Mouse (Mus musculus): ENCODE results near the gene Myo6. TPM values are rescaled to one million over a fixed set of nuclear protein-coding genes. Genes with fewer than 3 reads are reported as not detected.

Gene Myo6
- polyA plus RNA-seq, 1 experiment: 36.8 TPM

DNA sequence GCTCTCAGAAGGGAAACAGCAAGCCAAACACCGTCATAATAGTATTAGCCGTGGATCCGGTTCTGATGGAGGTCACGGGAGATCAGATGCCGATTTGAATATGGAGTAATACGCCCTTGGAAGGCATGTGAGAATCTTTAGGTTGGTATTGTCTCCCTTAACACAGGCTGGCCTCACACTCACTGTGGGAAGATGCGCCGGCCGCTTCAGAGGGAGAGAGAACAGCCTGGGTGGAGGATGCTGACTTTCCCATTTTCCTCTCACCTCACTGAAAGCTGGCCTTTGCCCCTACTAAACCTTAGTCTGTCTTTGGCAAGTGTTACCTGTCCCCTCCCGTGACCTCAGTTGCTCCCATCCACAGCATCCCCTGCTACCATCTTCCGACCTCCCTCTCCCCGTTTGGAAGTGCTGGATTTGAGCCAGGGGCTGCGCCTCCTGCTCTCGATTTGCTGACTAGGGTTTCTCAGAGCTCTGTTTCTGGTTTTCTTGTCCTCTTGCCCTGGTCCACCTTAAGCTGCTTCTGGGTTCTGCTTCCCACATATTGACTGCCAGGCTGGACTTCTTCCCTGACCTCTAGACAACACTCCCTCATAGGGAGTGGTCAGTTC lies 169.3 kb downstream of the Myo6 start:
- WGBS: 70% methylated on average over 14 of the region's 14 CpGs
- H3K36me3 ChIP-seq (ENCODE audit: control insufficient read depth, insufficient read depth, low read length): no peaks in the 10 kb centered on the region
- no peak for TF ChIP-seq POLR2A (IDR thresholded peaks at IDR 0.05; ENCODE audit: low read depth, low read length)
- no peak for TF ChIP-seq CTCF (IDR thresholded peaks at IDR 0.05; ENCODE audit: extremely low read depth, insufficient read length, insufficient replicate concordance, low read depth, low read length)

DNA sequence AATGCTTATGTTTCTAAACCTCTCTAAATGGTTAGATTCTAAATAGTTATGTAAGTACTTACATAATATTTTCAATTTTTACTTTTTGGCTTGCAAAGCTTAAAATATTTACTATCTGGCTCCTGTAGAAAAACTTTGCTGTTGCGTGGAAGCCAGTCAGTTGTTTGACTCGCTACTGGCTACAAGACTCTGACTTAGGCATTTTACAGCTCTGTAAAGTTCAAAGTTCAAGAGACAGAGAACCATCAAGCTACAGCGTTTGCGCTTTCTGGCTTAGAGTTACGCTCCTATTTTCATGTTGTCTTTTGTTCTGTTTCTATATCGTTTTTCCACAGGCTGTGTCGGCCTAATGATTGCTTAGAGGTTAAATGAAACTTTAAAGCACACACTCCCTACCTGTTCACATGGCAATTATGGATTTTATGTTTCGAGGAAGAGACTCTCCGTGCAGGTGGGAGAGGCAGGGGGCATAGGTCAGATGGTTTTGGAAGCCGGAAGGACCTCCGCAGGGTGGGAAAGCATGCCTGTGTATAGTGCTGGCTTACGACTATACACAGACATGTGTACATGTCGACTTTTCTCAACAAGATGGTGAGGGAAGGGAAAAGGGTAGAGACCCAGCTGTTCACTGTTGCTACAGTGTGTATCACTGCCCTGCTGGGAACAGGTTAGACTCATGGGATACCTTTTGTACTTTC lies 171.0 kb downstream of the Myo6 start:
- peaks cover 5% of the 10 kb centered on the region for H3K4me1 ChIP-seq (ENCODE audit: control insufficient read depth, insufficient read depth, insufficient read length, low read length)
- H3K27me3 ChIP-seq (ENCODE audit: control insufficient read depth, insufficient read depth, low read length): no peaks in the 10 kb centered on the region
- H3K27ac ChIP-seq (ENCODE audit: insufficient read depth, low read depth, low read length): no peak overlapping the region
- H3K4me3 ChIP-seq (ENCODE audit: low read depth, low read length): peak overlapping the region; percentile 11; the same call in 1 of the 2 replicates
- no peaks in the 10 kb centered on the region for H3K36me3 ChIP-seq (ENCODE audit: control insufficient read depth, insufficient read depth, low read length)
- 35% methylated on average over 13 of the region's 13 CpGs for WGBS
- TF ChIP-seq POLR2A (IDR thresholded peaks at IDR 0.05; ENCODE audit: low read depth, low read length) (no peak), CTCF (IDR thresholded peaks at IDR 0.05; ENCODE audit: extremely low read depth, insufficient read length, insufficient replicate concordance, low read depth, low read length) (no peak)

More for the DNA sequence above, 169.3 kb downstream of the Myo6 start:
- Histone ChIP-seq H3K4me1 (ENCODE audit: control insufficient read depth, insufficient read depth, insufficient read length, low read length) (peaks cover 5% of the 10 kb centered on the region), H3K4me3 (ENCODE audit: low read depth, low read length) (no peak overlapping the region), H3K27me3 (ENCODE audit: control insufficient read depth, insufficient read depth, low read length) (no peaks in the 10 kb centered on the region), H3K27ac (ENCODE audit: insufficient read depth, low read depth, low read length) (no peak overlapping the region)

- TF ChIP-seq POLR2A (IDR thresholded peaks at IDR 0.05; ENCODE audit: low read depth, low read length): no peak
- no peak for TF ChIP-seq CTCF (IDR thresholded peaks at IDR 0.05; ENCODE audit: extremely low read depth, insufficient read length, insufficient replicate concordance, low read depth, low read length)
- H3K4me3 ChIP-seq (ENCODE audit: low read depth, low read length): no peak overlapping the region
- H3K36me3 ChIP-seq (ENCODE audit: control insufficient read depth, insufficient read depth, low read length): no peaks in the 10 kb centered on the region
- 83% methylated on average over 6 of the region's 6 CpGs for WGBS
- H3K27me3 ChIP-seq (ENCODE audit: control insufficient read depth, insufficient read depth, low read length): no peaks in the 10 kb centered on the region
- H3K4me1 ChIP-seq (ENCODE audit: control insufficient read depth, insufficient read depth, insufficient read length, low read length): peaks cover 4% of the 10 kb centered on the region; the same call in 1 of the 2 replicates
- no peak overlapping the region for H3K27ac ChIP-seq (ENCODE audit: insufficient read depth, low read depth, low read length)
These were observed 173.2 kb downstream of the Myo6 start for GRCm38 (mm10) chr9:80338026-80338425.

DNA sequence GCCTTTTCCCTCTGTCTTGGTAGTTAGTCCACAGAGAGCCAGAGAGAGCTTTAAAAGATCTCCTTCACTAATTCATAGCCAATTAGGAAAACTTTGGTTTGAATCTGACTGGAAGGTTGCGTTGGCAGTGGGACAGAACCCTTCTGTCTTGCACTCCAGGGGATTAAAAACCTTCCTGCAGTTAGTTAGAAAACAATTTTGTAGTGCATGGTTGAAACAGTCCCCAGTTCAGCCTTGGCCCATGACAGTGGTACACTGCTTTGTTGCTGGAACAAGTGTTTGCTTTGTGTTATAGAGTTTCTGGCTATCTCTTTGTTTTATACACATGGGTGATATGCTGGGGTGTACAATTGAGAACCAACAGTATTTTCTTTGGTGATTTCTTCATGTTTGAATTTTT lies 176.1 kb downstream of the Myo6 start:
- 81% methylated on average over 1 of the region's 1 CpGs for WGBS
- TF ChIP-seq CTCF (IDR thresholded peaks at IDR 0.05; ENCODE audit: extremely low read depth, insufficient read length, insufficient replicate concordance, low read depth, low read length) (no peak), POLR2A (IDR thresholded peaks at IDR 0.05; ENCODE audit: low read depth, low read length) (no peak)
- H3K27ac ChIP-seq (ENCODE audit: insufficient read depth, low read depth, low read length): no peak overlapping the region
- H3K4me1 ChIP-seq (ENCODE audit: control insufficient read depth, insufficient read depth, insufficient read length, low read length): peaks cover 2% of the 10 kb centered on the region; the same call in 1 of the 2 replicates
- H3K4me3 ChIP-seq (ENCODE audit: low read depth, low read length): no peak overlapping the region
- H3K36me3 ChIP-seq (ENCODE audit: control insufficient read depth, insufficient read depth, low read length): no peaks in the 10 kb centered on the region
- H3K27me3 ChIP-seq (ENCODE audit: control insufficient read depth, insufficient read depth, low read length): no peaks in the 10 kb centered on the region

DNA sequence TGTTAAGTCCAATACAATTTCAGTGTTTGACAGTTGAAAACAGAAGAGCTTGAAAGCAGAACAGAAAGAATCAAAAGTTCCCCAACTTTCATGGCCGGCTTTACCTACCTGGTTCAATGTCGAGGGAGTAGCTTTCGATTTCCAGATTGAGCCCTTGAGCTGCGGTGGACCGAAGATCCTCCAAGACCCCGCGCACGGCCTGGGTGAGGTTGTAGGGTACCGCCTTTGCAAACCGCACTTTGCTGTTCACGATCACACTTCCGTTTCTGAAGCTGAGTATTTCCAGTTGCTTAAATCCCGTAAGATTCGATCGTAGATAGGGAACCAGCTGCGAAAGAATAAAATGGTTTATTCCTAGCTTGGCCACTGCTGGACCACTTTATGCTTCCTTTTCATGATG lies 176.9 kb downstream of the Myo6 start:
- Histone ChIP-seq H3K27ac (ENCODE audit: insufficient read depth, low read depth, low read length) (no peak overlapping the region), H3K4me1 (ENCODE audit: control insufficient read depth, insufficient read depth, insufficient read length, low read length) (no peaks in the 10 kb centered on the region), H3K4me3 (ENCODE audit: low read depth, low read length) (no peak overlapping the region), H3K27me3 (ENCODE audit: control insufficient read depth, insufficient read depth, low read length) (no peaks in the 10 kb centered on the region), H3K36me3 (ENCODE audit: control insufficient read depth, insufficient read depth, low read length) (no peaks in the 10 kb centered on the region)
- TF ChIP-seq CTCF (IDR thresholded peaks at IDR 0.05; ENCODE audit: extremely low read depth, insufficient read length, insufficient replicate concordance, low read depth, low read length) (no peak), POLR2A (IDR thresholded peaks at IDR 0.05; ENCODE audit: low read depth, low read length) (no peak)
- WGBS: 94% methylated on average over 16 of the region's 16 CpGs

DNA sequence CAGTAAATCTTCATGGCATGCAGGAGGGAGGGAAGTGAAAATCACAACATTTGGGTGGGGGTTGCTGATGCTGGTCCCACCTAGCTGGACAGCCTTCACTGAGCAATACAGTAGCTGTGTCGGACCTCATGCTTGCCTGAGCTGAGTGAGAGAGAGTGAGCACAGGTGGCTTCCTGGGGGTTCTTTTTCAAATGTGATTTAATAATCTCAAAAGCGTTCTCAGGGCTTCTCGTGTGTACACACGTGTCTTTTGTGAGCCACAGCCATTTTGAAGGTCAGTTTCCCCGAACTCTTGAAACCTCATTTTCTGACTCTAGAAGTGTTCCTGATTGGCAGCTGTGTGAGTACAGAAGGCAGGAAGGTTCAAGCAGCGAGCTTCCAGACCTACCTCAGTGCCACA lies 177.7 kb downstream of the Myo6 start:
- 78% methylated on average over 6 of the region's 6 CpGs for WGBS
- Histone ChIP-seq H3K27ac (ENCODE audit: insufficient read depth, low read depth, low read length) (no peak overlapping the region), H3K27me3 (ENCODE audit: control insufficient read depth, insufficient read depth, low read length) (no peaks in the 10 kb centered on the region), H3K4me3 (ENCODE audit: low read depth, low read length) (no peak overlapping the region), H3K4me1 (ENCODE audit: control insufficient read depth, insufficient read depth, insufficient read length, low read length) (no peaks in the 10 kb centered on the region), H3K36me3 (ENCODE audit: control insufficient read depth, insufficient read depth, low read length) (no peaks in the 10 kb centered on the region)
- TF ChIP-seq POLR2A (IDR thresholded peaks at IDR 0.05; ENCODE audit: low read depth, low read length) (no peak), CTCF (IDR thresholded peaks at IDR 0.05; ENCODE audit: extremely low read depth, insufficient read length, insufficient replicate concordance, low read depth, low read length) (no peak)

DNA sequence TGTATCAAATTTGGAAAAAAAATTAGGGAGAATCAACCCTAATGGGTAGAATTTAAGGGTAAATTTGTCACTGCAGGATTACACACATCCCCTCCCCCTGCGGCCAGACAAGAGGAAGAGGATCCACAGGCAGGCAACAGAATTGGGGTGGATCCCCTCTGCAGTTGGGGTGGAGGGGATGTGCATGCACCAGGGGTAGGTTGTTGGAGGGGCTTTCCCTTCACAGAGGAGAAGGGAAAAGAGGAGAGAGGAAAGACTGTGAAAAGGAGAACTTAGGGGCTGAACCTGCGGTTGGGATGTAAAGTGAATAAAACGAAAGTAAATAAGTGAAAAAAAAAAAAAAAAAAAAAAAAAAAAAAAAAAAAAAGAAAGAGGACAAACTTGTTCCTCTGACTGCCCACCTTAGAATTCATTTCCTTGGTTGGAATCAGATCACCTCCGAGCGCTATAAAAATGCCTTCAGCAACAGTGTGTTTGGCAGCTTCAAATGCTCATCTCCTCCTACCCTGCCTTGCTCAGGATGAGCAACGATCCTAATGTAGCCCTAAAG lies 179.7 kb downstream of the Myo6 start:
- no peak overlapping the region for H3K27ac ChIP-seq (ENCODE audit: insufficient read depth, low read depth, low read length)
- 71% methylated on average over 6 of the region's 6 CpGs for WGBS
- H3K4me1 ChIP-seq (ENCODE audit: control insufficient read depth, insufficient read depth, insufficient read length, low read length): no peaks in the 10 kb centered on the region
- H3K4me3 ChIP-seq (ENCODE audit: low read depth, low read length): no peak overlapping the region
- no peaks in the 10 kb centered on the region for H3K27me3 ChIP-seq (ENCODE audit: control insufficient read depth, insufficient read depth, low read length)
- TF ChIP-seq POLR2A (IDR thresholded peaks at IDR 0.05; ENCODE audit: low read depth, low read length) (no peak), CTCF (IDR thresholded peaks at IDR 0.05; ENCODE audit: extremely low read depth, insufficient read length, insufficient replicate concordance, low read depth, low read length) (no peak)
- H3K36me3 ChIP-seq (ENCODE audit: control insufficient read depth, insufficient read depth, low read length): no peaks in the 10 kb centered on the region
